Mouse (Mus musculus) heart, postnatal 0 days (tissue): ENCODE measurements around the gene Zmynd11.

Source experiments
- CTCF ChIP-seq: IDR thresholded peaks from 2 replicates; pipeline ENCODE4 v1.5.1; 2016; ENCODE audit warnings: antibody characterized with exemption, control low read depth, low read depth
- EP300 ChIP-seq: IDR thresholded peaks from 2 replicates; pipeline ENCODE4 v1.6.1; 2016; ENCODE audit warnings: antibody characterized with exemption, low read depth

GRCm38 (mm10) chr13:9708433-9709240 lies 56.5 kb downstream of the Zmynd11 start:
- TF ChIP-seq EP300 (no peak), CTCF (no peak)
